Mouse (Mus musculus) midbrain, embryonic 15.5 days (tissue): Measurements from ENCODE around the gene Dnajc17. TPM values are rescaled to one million over a fixed set of nuclear protein-coding genes. Genes with fewer than 3 reads are reported as not detected.

Experiments used
- ATAC-seq: fragments of 200-750 bp; cut with Nextera tagmentation; replicated peaks from 2 replicates; pipeline ENCODE4 v1.8.0; 2017; ENCODE audit warnings: moderate TSS enrichment
- H3K27ac ChIP-seq: fragments of 300-500 bp; sonication (generic); 2 replicates; pipeline ENCODE4 v1.5.1; 2015; ENCODE audit warnings: mild to moderate bottlenecking, inconsistent platforms
- H3K27me3 ChIP-seq: fragments of 300-500 bp; sonication (generic); replicated peaks from 2 replicates; pipeline ENCODE4 v1.6.1; 2015; ENCODE audit warnings: inconsistent platforms
- H3K36me3 ChIP-seq: fragments of 300-500 bp; sonication (generic); replicated peaks from 2 replicates; pipeline ENCODE4 v1.6.1; 2015; ENCODE audit warnings: inconsistent platforms
- H3K4me1 ChIP-seq: fragments of 300-500 bp; sonication (generic); 2 replicates; pipeline ENCODE4 v1.6.1; 2015; ENCODE audit warnings: inconsistent platforms
- H3K4me2 ChIP-seq: fragments of 300-500 bp; sonication (generic); 2 replicates; pipeline ENCODE4 v1.6.1; 2015; ENCODE audit warnings: inconsistent platforms, mild to moderate bottlenecking, moderate library complexity
- H3K4me3 ChIP-seq: fragments of 300-500 bp; sonication (generic); 2 replicates; pipeline ENCODE4 v1.5.1; 2015; ENCODE audit warnings: mild to moderate bottlenecking, inconsistent platforms
- H3K9ac ChIP-seq: fragments of 300-500 bp; sonication (generic); 2 replicates; pipeline ENCODE4 v1.6.1; 2015; ENCODE audit warnings: mild to moderate bottlenecking, inconsistent platforms
- H3K9me3 ChIP-seq: fragments of 300-500 bp; sonication (generic); 2 replicates; pipeline ENCODE4 v1.6.1; 2016; ENCODE audit warnings: inconsistent platforms
- WGBS: fragments of 180-500 bp; shearing (Covaris S2); methylation state at CpG from one replicate; pipeline ENCODE4 v1.1.7; 2015; ENCODE audit warnings: mixed read lengths; 5-methylcytosine and 5-hydroxymethylcytosine counted together
- polyA plus RNA-seq: library from polyadenylated mRNA; unstranded; fragments of >200 nt; fragmentation: Nextera tagmentation; extraction: Ambion mirVana; gene quantifications from 2 replicates; pipeline ENCODE4 v1.2.1, GENCODE M21; 2015

Gene Dnajc17
- polyA plus RNA-seq, 1 experiment from 2014 or later: 29.4 TPM

- Histone ChIP-seq H3K4me1 (peaks cover 14% of the 10 kb centered on the region), H3K27me3 (peaks cover 58% of the 10 kb centered on the region), H3K9me3 (no peaks in the 10 kb centered on the region), H3K27ac (no peak within 1 kb of the TSS), H3K9ac (no peak within 1 kb of the TSS), H3K4me2 (peak within 1 kb of the TSS; percentile 55), H3K4me3 (peak within 1 kb of the TSS; percentile 40), H3K36me3 (no peaks in the 10 kb centered on the region)
- peak; percentile 42; the same call in 1 of the 2 replicates for ATAC-seq
- under 1% methylated on average over 72 of the region's 73 CpGs for WGBS
Measured at GRCm38 (mm10) chr2:119237210-119237870, 28.7 kb upstream of the Dnajc17 start, which contains the start of gene Spint1. Spint1 (plus strand) TSS chr2:119237362.

GRCm38 (mm10) chr2:119236682-119237209 is 28.2 kb upstream of the Dnajc17 start:
- H3K36me3 ChIP-seq: no peaks in the 10 kb centered on the region
- H3K9ac ChIP-seq: no peak overlapping the region
- 4% methylated on average over 25 of the region's 25 CpGs for WGBS
- peaks cover 14% of the 10 kb centered on the region for H3K4me1 ChIP-seq
- peak overlapping the region; percentile 40 for H3K4me3 ChIP-seq
- no peak for ATAC-seq
- H3K4me2 ChIP-seq: peak overlapping the region; percentile 55
- no peak overlapping the region for H3K27ac ChIP-seq
- peaks cover 58% of the 10 kb centered on the region for H3K27me3 ChIP-seq
- H3K9me3 ChIP-seq: no peaks in the 10 kb centered on the region

GRCm38 (mm10) chr2:119229775-119230704 is 21.4 kb upstream of the Dnajc17 start, which contains the start of gene Ppp1r14d:
Ppp1r14d (minus strand) TSS chr2:119229906.
- Histone ChIP-seq H3K9ac (no peak within 1 kb of the TSS), H3K4me2 (no peak within 1 kb of the TSS), H3K9me3 (no peaks in the 10 kb centered on the region), H3K36me3 (no peaks in the 10 kb centered on the region), H3K27ac (no peak within 1 kb of the TSS), H3K27me3 (peaks cover 10% of the 10 kb centered on the region; the same call in 1 of the 2 replicates), H3K4me3 (no peak within 1 kb of the TSS), H3K4me1 (no peaks in the 10 kb centered on the region)
- WGBS: 77% methylated on average over 6 of the region's 6 CpGs
- ATAC-seq: no peak

- peaks cover 21% of the 10 kb centered on the region; the same call in 1 of the 2 replicates for H3K36me3 ChIP-seq
- H3K4me3 ChIP-seq: peak overlapping the region; percentile 75
- peak overlapping the region; percentile 77 for H3K9ac ChIP-seq
- H3K27ac ChIP-seq: peak overlapping the region; percentile 85
- no peaks in the 10 kb centered on the region for H3K27me3 ChIP-seq
- peaks cover 25% of the 10 kb centered on the region for H3K4me1 ChIP-seq
- H3K9me3 ChIP-seq: no peaks in the 10 kb centered on the region
- H3K4me2 ChIP-seq: peak overlapping the region; percentile 52
- no peak; the same call in 1 of the 2 replicates for ATAC-seq
- WGBS: 1% methylated on average over 13 of the region's 13 CpGs
Measured at GRCm38 (mm10) chr2:119209176-119209507, 547 bp upstream of the Dnajc17 start.

- peaks cover 14% of the 10 kb centered on the region; the same call in 1 of the 2 replicates for H3K36me3 ChIP-seq
- no peak for ATAC-seq
Measured at GRCm38 (mm10) chr2:119207961-119208343, 643 bp downstream of the Dnajc17 start.

GRCm38 (mm10) chr2:119203871-119204460 is 4.6 kb downstream of the Dnajc17 start:
- ATAC-seq: no peak
- Histone ChIP-seq H3K4me3 (no peak overlapping the region), H3K9ac (no peak overlapping the region), H3K36me3 (no peaks in the 10 kb centered on the region), H3K4me1 (peaks cover 16% of the 10 kb centered on the region), H3K9me3 (no peaks in the 10 kb centered on the region), H3K27me3 (no peaks in the 10 kb centered on the region), H3K4me2 (no peak overlapping the region), H3K27ac (no peak overlapping the region)
- 82% methylated on average over 4 of the region's 4 CpGs for WGBS

More at GRCm38 (mm10) chr2:119207961-119208343, 643 bp downstream of the Dnajc17 start:
- H3K27me3 ChIP-seq: no peaks in the 10 kb centered on the region
- H3K27ac ChIP-seq: peak overlapping the region; percentile 85
- 20% methylated on average over 6 of the region's 6 CpGs for WGBS
- H3K9me3 ChIP-seq: no peaks in the 10 kb centered on the region
- H3K9ac ChIP-seq: peak overlapping the region; percentile 75
- H3K4me1 ChIP-seq: peaks cover 25% of the 10 kb centered on the region
- peak overlapping the region; percentile 64 for H3K4me2 ChIP-seq
- H3K4me3 ChIP-seq: peak overlapping the region; percentile 75

GRCm38 (mm10) chr2:119202914-119203453 is 5.6 kb downstream of the Dnajc17 start:
- H3K27ac ChIP-seq: no peak overlapping the region
- H3K9ac ChIP-seq: no peak overlapping the region
- no peak for ATAC-seq
- H3K4me3 ChIP-seq: no peak overlapping the region
- no peaks in the 10 kb centered on the region for H3K27me3 ChIP-seq
- H3K4me2 ChIP-seq: no peak overlapping the region
- H3K4me1 ChIP-seq: peaks cover 16% of the 10 kb centered on the region
- H3K36me3 ChIP-seq: no peaks in the 10 kb centered on the region
- no peaks in the 10 kb centered on the region for H3K9me3 ChIP-seq
- WGBS: 56% methylated on average over 5 of the region's 5 CpGs

GRCm38 (mm10) chr2:119198934-119199333 is 9.7 kb downstream of the Dnajc17 start:
- Histone ChIP-seq H3K9ac (no peak overlapping the region), H3K4me2 (no peak overlapping the region), H3K27me3 (no peaks in the 10 kb centered on the region), H3K4me3 (no peak overlapping the region), H3K4me1 (peaks cover 5% of the 10 kb centered on the region; the same call in 1 of the 2 replicates), H3K9me3 (no peaks in the 10 kb centered on the region), H3K27ac (peak overlapping the region; percentile 18; the same call in 1 of the 2 replicates), H3K36me3 (no peaks in the 10 kb centered on the region)
- no peak for ATAC-seq
- 37% methylated on average over 3 of the region's 3 CpGs for WGBS

GRCm38 (mm10) chr2:119198049-119198448 is 10.5 kb downstream of the Dnajc17 start:
- H3K36me3 ChIP-seq: no peaks in the 10 kb centered on the region
- no peak for ATAC-seq
- H3K27me3 ChIP-seq: no peaks in the 10 kb centered on the region
- no peak overlapping the region for H3K4me2 ChIP-seq
- 0% methylated on average over 1 of the region's 1 CpGs for WGBS
- peaks cover 5% of the 10 kb centered on the region; the same call in 1 of the 2 replicates for H3K4me1 ChIP-seq
- no peak overlapping the region for H3K27ac ChIP-seq
- no peak overlapping the region for H3K9ac ChIP-seq
- no peaks in the 10 kb centered on the region for H3K9me3 ChIP-seq
- H3K4me3 ChIP-seq: no peak overlapping the region

- ATAC-seq: no peak
- Histone ChIP-seq H3K27ac (no peak overlapping the region), H3K9me3 (no peaks in the 10 kb centered on the region), H3K36me3 (no peaks in the 10 kb centered on the region), H3K27me3 (no peaks in the 10 kb centered on the region), H3K4me1 (peaks cover 5% of the 10 kb centered on the region; the same call in 1 of the 2 replicates), H3K4me2 (no peak overlapping the region), H3K4me3 (no peak overlapping the region), H3K9ac (no peak overlapping the region)
- 86% methylated on average over 1 of the region's 1 CpGs for WGBS
Measured at GRCm38 (mm10) chr2:119197493-119197892, 11.1 kb downstream of the Dnajc17 start.

- WGBS: 40% methylated on average over 4 of the region's 4 CpGs
- no peak overlapping the region for H3K27ac ChIP-seq
Measured at GRCm38 (mm10) chr2:119196316-119197108, 12.1 kb downstream of the Dnajc17 start.

More at GRCm38 (mm10) chr2:119196316-119197108, 12.1 kb downstream of the Dnajc17 start:
- no peaks in the 10 kb centered on the region for H3K9me3 ChIP-seq
- no peak overlapping the region for H3K4me2 ChIP-seq
- no peaks in the 10 kb centered on the region for H3K27me3 ChIP-seq
- H3K36me3 ChIP-seq: no peaks in the 10 kb centered on the region
- H3K4me3 ChIP-seq: no peak overlapping the region
- H3K4me1 ChIP-seq: peaks cover 5% of the 10 kb centered on the region; the same call in 1 of the 2 replicates
- ATAC-seq: no peak
- no peak overlapping the region for H3K9ac ChIP-seq
